Mouse (Mus musculus) thymus, postnatal 10 days (tissue): ENCODE results near the gene Synrg.

Source experiments
- DNase-seq, 2 experiments: peaks; one replicate each; pipeline ENCODE4 v3.0.0; 2021; ENCODE audit warnings: low spot score in 2 of 2

Gene Synrg

DNA sequence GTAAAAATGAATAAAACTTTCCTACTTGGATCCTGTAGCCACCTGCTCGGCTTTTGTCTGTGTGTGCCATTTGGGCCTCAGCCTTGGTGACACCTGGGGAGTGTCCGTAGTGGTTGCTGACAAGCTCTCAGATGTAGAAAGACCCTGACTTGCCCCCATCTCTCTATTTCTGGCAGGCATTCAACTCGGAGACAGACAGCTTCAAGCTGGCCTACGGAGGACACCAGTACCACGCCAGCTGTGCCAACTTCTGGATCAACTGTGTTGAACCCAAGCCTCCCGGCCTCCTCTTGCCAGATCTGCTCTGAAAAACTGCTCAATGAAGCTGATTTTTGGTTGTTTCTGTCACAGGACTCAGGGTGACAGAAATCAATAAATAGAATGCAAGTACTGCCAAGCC lies 76.4 kb downstream of the Synrg start:
- no peak for DNase-seq

DNA sequence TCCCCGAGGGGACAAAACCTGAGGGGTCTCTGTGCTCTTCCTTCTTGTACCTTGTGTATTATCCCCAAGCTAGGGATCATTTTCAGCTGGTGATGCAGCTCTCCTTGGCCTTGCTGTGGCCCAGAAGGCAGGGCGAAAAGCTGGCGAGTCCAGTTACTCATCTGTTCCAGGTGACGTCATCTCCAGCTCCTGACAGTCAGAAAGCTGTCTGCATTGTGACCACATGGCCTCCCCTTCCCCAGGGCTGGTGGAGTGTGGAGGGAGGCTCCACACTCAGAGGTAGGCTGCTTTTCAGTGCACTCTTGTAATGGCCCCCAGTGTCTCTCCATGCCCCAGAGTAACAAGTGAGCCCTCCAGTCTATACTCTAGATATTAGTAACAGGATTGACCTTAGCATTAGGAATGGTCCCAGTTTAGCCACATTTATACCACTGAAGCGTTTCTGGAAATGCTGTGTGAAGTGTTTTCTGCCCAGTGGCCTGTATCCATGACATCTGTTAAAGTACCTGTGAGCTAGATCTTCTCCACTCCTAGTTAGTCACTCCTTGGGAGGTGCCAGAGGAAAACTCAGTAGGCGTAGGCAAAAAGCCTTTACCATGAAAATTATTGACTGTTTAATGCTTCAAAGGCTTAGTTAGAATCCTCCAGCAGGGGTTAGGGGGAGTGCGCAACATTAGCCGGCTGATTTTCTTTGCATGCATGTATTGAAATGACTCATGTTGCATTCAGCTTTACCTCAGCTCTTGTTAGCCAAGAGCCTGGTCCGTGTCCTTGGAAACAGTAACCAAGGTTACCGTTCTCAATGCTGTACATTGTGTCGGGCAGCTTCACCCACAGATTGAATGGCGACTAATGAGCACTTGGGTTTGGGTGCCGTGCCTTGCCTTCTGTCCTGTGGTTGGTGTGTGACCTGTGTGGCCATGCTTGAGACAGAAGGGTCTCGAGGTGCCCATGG lies 78.9 kb downstream of the Synrg start:
- no peak for DNase-seq

DNA sequence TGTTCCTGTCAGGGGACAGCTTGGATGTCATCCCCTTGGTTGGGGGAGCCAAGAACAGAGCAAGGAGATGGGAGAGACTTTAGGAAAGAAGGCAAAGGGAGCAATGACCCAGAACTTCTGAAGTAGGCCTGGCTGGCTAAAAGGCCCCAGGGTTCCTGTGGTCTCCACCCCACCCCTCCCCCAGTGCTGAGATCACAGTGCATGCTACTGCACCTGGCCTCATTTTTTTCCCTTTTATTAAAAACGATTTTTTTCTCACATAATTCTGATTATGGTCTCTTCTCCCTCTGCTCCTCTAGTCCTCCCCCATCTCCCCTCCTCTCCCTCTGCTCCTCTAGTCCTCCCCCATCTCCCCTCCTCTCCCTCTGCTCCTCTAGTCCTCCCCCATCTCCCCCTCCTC lies 80.8 kb downstream of the Synrg start:
- DNase-seq, result no peak

DNA sequence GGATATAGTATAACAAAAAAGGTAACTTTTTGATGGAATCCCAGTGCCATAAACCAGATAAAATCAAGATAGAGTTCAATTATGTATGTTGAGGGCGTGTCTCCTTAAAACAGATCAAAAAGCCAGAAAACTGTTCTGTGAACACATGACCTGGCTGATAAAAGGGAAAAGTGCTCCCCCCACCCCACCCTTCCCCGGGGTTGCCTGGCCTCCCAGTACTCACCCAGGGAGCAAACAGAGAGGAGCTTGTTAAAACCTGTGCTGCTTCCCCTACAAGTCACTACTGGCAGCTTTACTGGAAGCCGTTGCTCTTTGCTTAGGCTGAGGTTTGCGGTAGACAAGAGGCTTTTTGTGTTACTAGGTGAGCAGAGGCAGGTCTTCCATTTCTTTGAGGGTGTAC lies 83.0 kb downstream of the Synrg start:
- DNase-seq, result no peak

DNA sequence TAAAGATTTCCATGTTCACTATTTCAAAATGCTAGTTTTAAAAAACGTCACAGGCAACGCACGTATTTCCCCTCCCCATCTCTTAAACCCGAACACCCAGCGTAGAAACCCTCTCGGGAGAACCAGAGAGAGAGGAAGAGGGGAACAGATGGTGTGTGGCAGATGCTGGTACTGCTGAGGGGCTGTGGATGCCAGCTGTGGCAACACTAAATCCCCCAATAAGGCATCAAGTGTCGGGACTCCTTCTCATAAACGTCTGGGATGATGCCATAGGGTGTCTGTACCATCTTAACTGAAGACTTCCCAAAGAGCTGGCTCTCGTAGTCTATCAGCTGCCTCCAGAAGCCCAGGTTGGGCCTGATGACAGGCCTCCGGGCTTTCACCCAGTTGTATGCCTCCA lies 84.2 kb downstream of the Synrg start:
- DNase-seq, result no peak

DNA sequence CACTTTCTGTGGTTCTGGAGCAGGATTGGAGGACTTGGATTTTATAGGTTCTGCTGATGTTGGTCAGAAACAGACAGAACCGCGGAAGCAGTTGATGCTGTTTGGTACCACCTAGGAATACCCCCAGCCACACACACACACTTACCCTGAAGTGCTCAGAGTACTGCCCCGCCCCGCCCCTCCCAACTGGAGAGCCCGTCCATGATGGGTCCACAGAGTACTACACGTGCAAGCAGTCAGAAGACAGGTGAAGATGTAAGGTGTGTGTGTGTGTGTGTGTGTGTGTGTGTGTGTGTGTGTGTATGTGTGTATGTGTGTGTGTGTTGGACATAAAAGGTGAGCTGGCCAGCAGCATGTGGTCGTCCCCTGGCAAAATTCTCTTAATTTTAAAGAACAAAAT lies 88.8 kb downstream of the Synrg start:
- no peak for DNase-seq

DNA sequence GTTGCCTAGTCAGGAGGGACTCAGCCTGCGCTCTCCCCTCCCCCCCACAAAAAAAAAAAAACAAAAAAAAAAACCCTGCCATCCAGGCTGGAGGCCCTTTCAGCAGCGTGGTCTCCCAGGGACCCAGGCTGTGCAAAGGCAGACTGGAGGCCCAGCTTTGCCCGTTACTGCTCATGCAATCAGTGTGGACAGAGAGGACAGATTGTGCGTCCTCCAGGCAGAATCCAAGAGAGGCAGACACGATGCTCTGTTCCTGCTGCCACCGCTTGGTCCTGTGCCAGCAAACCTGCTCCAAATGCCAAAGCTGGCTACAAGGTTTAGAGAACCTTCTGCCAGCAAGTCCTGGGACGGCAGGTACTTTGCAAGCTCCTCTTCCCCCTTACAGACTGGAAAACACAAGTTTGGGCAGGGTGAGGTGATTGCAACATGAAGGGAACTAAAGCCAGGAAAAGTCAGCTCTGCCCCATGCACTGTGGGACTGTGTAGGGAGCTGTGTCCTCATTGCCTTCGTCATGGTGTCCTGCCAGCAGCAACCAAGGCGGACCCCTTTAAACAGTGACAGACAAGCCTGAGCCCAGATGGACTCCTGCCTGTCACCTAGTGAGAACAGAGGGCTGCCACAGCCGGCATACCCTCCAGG lies 89.4 kb downstream of the Synrg start:
- DNase-seq, result no peak

DNA sequence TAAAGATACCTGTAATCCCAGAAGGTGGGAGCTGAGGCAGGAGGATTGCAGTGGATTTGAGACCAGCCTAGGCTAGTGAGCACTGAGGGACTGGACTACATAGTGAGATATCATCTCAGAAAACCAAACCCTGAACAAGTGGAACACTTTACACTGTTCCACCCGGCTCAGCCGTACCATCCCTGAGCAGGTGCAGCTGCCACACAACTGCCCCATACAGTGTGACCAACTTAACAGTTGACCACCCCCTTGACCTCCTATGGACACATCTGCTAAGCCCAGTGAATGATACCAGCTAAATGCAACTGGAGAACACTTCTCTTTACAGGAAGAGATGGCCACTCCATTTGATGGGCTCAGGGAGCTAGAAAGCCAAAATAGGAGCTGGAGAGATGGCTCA lies 93.2 kb downstream of the Synrg start:
- no peak for DNase-seq

DNA sequence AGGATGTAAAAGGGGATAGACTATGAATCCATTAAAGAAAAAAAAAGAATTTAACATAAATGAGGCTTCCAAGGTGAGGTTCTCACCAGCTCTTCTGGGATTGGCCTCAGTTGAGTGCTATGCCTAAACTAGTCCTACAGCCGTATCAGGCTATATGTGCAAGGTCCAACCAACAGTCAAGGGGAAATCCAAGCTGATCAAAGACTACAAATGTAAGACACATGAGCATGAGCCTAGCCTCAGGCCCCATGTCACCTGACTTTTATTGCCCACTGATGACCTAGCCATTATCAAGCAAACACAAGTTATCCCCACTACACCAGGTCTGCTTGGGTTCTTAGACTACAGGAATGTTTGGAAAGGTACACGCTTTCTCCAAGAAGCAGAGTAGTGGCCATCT lies 95.6 kb downstream of the Synrg start:
- DNase-seq, result no peak

DNA sequence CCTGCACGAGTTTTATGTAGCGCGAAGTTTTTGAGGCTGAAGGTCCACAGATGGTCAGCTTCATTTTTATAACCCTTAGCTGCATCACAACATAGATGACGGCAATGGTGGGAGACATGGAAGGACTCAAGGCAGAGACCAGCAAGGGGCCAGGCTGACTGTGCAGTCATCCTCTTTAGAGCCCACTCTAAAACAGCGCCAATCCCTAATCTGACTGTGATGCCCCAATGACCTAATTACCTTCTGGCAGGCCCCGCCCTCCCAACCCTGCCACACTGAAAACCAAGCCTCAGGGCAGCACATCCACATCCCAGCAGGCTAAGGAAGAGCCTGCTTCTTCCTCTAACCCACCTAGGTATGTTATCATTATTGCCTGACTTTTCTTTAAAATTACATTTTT lies 96.4 kb downstream of the Synrg start:
- DNase-seq, result no peak

DNA sequence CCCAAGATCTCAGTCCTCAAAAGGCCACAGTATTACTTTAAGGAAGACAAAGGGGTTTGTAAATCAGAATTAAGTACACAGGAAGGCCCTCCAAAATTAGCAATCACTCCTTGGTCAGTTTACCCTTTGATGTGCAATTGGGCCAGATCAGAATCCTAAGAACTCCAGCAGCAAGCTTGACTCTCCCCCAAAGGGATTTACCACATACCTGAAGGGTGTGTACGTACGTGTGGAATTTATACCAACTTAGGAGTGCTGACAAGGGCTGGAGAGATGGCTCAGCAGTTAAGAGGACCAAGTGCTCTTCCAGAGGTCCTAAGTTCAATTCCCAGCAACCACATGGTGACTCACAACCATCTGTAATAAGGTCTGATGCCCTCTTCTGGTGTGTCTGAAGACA lies 97.7 kb downstream of the Synrg start:
- DNase-seq, result no peak

DNA sequence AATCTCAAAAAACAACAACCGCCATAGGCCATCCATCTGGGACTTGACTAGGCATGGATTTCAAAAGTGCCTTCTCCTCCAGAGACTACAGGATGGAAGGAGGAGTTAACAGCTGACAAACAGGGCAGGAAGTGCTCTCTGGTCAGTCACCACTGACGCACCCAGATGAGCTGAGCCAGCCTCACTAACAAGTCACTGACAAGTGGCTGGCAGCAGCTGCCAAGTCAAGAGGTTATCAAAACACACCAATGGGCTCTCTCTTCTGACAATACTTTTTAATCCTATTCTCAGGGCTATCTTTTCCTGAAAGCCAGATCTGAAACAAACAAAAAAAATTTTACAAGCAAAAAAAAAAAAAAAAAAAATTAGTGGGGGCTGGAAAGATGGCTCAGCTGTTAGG lies 98.6 kb downstream of the Synrg start:
- no peak for DNase-seq

DNA sequence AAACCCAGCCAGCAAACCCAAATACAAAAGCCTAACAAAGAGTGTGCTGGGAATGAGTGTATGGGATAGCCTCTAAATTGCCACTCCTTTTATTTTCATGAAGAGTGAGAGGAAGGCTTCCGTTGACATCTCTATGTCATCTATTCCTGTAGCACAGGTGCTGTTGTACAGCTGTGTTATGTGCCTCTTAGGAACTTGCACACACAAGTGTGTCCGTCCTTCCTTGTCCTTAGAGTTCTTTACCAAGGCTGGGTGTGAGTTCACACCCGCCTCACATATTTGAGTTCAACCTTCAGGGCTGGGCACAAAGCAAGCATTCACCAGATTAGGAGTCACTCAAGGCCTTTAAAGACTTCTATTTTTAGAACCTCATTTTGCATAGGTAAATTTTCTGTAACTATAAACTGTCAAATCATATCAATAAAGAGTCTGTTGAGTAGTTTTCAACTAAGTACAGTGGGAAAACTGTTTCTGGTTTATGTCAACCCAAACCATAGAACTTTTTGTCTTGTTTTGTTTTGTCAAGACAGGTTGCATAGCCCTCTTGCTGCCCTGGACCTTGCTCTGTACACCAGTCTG lies 99.5 kb downstream of the Synrg start:
- DNase-seq, result no peak

DNA sequence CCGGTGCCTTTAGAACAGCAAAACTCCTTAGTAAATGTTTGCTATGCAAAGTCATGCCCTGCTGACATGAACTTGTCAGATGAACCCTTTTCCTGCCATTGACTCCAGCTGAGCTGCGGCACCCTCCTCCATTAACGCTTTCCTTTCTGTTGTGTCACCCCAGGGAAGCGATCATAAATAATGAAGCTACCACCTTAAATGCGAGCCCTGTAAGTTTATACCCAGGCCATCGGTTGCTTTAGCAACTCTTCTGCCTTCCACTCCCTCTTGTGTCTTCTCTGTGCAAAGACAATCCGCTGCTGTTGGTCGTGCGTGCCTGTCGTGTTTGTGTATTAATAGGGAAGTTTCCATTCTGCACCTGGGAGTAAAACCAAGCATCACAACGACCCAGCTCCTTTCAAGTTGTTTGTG lies 101.8 kb downstream of the Synrg start:
- DNase-seq, result peak in 1 of 2 experiments; percentile 5

DNA sequence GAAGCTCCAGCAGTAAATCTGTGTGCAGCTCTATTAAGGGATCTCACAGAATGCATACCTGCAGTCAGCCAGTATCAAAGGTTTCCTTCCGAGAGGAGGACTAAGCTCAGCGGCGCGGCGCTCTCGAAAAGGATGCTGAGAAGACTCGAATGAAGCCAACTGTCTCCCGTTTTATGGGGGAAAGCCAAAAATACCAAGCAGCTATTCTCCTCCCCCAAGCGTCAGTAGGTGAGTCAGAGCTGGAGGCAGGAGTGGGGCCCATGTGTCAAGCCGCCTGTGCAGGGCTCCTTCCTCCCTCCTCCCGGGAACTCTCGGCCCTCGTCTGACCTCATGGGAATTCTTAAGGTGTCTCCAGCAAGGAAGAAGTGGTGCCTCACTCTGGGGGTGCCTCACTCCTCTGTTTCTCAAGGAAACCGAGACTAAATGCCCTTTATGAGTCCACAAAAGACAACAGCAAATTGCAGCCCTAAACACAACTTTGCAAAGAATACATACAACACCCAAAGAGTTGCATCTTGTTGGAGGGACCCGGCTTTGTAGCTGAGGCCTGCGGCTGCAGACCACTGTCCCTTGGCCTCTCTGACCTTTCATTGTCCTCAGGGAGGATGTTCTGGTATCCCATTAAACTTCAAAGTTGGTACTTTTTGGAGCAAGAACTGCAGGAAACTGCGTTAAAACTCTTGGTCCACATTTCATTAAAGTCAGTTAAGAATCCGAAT lies 102.9 kb downstream of the Synrg start:
- DNase-seq, result no peak

DNA sequence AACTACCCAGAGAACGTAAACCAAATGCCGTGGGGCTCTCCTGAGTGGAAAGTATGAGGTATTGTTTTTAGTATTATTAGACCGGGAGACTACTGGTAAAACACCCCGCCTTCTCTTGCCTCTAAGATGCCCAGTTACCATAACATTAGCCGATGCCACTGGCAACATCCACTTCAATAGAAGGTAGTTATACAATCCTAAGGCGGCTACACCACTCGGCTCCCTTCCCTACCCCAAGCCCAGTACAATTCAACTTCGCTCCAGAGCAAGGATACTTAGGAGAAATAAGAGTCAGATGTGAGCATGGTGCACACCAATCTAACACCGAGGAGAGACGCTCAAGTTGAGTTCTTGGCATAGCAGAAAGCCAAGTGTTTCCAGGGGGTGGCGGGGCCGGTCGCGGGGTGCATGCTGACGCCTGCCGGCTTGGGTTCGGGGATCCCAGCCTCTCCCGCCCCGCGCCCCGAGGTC lies 103.5 kb downstream of the Synrg start:
- no peak for DNase-seq

DNA sequence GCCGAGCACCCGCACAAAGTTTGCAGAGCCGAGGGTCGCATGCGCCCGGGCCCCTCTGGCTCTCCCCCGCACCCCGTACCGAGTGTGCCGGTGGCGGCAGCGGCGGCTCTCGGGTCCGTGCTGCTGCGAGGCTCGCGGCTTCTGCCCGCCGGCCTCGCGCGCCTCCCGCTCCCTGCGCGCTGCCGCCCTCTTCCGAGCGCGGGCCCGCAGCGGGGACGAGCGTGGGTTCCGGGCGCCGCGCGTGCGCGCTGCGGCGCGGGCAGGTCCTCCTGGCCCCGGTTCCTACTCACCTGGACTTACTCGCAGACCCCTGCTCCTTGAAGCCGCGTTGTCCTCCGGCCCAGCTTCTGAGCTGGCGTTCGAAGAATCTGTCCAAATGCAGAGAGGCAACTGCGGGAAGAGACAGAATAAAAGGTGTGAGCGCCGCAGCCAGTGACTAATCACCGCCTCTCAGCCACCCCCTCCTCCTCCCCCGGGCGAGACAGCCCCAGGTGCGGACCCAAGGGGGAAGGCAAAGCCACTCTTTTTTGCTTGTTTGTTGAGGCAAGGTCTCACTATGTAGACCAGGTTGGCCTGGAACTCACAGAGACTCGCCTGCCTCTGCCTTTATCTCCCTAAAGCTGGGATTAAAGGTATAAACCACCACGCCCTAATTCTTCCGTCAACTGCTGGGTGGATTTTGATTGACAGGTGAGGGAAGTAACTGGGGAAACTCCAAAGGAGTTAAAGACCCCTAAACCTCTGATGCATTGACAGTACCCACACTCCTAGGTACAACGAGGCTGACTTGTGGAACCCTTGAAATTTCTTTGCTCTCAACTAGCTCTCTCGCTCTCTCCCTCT lies 104.2 kb downstream of the Synrg start:
- peak; percentile 12 to 47 for DNase-seq

DNA sequence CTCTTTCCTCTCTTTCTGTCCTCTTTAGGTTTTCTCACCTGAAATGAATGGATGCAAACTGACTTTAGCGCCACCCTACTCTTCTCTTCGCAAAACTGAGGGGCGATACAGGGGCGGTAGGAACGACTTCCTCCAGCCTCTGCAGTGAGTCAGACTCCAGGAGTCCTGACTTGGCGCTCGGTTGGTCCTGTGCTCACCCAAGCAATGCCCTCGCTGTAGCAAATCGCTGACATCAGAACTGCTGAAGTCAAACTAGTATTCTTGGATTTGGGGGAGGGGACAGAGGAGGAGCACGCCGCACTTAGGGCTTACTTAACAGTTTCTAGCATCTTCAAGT lies 104.8 kb downstream of the Synrg start, which contains the start of gene Dusp14:
Gene Dusp14, minus strand, starts transcription at position 228 of the 337 bp plus-strand sequence.
- DNase-seq, result no peak

DNA sequence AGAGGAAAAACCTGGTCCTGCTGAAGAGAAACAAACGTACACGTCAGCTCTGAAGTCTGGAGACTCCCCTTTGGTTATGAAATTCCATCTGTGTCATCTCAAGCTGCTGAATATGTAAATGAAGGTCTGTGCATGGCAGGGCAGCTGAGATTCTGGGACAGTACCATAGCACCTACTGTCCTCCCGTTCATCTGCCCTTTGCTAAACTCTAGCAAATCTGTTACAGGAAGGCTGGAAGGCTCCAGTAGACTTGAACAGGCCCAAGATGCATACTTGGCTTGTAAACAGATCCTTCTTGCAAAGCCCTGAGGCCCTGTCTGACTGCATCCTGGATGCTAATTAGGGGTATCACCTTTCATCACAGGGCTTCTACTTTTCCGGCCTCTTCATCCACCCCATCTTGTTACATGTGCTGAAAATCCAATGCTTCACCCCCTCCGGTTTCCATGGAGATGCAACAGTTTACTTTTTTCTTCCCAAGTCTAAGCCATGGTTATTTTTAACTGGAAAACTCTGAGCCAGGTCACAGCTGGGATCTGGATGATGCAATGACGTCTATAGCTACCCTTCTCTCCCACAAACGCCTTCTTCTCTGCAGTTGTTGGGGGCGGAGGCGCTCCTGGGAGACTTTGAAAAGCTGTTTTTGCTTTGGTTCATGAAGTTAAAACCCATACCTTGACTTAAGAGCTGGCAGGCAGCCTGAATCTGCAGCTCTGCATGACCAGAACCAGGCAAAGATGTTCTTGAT lies 108.8 kb downstream of the Synrg start:
- no peak for DNase-seq
